Mouse (Mus musculus) thymus, postnatal 25 days (tissue): ENCODE results near the gene Fuk.
A peak's percentile ranks its signal among the peaks of the same experiment; 100 is the strongest.
"Not testable (repeated sequence)": the region's sequence is repeated elsewhere in the genome, so short reads cannot be mapped to it uniquely, and the experiment has no call there.

Experiments
- DNase-seq: peaks from one replicate; pipeline ENCODE4 v3.0.0; 2022

Fuk gene

DNA sequence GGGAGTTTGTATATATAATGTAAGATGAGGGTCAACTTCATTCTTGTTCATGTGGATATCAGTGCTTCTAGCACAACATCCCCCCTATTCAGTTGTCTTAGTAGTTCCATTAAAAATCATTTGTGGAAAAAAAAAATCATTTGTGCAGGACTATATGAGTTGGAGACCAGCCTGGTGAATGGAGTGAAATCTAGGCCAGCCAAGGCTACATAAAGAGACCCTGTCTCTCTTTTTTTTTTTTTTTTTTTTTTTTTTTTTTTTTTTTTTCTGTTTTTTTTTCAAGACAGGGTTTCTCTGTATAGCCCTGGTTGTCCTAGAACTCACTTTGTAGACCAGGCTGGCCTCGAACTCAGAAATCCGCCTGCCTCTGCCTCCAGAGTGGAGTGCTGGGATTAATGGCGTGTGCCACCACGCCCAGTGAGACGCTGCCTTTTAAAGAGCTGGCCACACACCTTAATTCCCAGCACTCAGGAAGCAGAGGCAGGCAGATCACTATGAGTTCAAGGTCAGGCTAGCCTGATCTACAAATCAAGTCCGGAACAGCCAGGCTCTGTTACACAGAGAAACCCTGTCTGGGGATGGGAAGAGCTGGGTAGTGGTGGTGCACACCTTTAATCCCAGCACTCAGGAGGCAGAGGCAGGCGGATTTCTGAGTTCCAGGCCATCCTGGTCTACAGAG, 40.8 kb downstream of the Fuk start:
- DNase-seq: not testable (repeated sequence)

- DNase-seq: no peak
Observed at GRCm38 (mm10) chr8:110859651-110860501, 42.4 kb downstream of the Fuk start.

DNA sequence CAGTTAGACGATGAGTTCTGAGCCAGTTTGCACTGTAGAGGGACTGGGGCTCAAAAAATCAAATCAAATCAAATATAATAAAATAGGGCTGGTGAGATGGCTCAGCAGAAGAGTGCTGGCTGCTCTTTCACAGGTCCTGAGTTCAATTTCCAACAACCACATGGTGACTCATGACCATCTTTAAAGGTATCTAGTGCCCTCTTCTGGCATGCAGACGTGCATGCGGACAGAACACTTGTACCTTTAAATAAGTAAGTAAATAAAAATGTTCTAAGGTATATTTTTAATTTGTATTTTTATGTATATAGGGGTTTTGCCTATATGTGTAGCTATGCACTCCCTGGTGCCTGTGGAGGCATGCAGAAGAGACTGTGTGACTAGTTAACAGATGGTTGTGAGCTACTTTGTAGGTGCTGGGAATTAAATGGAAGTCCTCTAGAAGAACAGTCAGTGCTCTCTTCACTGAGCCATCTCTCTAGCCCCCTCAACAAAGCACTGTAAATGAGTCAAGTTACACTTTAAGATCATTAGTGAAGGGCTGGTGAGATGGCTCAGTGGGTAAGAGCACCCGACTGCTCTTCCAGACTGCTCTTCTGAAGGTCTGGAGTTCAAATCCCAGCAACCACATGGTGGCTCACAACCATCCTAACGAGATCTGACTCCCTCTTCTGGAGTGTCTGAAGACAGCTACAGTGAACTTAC, 45.4 kb downstream of the Fuk start:
- DNase-seq: no peak

DNA sequence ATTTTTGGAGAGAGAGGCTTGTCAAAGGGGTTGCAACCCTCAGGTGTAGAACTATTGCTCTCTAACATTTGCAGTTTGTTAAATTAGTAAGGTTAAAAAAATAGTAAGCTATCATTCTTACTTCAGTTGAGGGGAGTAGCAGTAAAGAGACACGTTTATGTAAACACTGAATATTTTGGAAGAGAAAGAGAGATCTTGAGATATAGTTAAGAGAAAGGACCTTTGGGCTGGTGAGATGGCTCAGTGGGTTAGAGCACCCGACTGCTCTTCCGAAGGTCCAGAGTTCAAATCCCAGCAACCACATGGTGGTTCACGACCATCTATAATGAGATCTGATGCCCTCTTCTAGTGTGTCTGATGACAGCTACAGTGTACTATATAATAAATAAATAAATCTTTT, 46.2 kb downstream of the Fuk start:
- not testable (repeated sequence) for DNase-seq

DNA sequence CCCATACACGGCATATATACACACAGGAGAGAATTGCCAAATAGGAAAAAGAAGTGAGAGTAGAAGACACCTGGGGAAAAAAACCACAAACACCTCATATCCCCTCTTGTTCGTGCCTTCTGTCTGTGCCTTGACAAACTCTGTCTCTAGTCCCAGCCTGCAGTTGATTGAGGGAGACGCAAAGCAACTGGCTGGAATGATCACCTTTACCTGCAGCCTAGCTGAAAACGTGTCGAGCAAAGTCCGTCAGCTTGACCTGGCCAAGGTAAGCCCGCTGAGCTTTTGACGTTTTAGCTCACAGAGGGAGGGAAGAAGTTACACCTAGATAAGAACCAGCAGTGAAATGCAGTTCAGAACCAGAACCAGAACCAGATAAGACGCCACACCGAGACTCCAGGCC, 51.1 kb downstream of the Fuk start:
- DNase-seq: no peak

GRCm38 (mm10) chr8:110847645-110848495, 54.4 kb downstream of the Fuk start:
- no peak for DNase-seq

- no peak for DNase-seq
Observed at GRCm38 (mm10) chr8:110847171-110847549, 55.1 kb downstream of the Fuk start.

GRCm38 (mm10) chr8:110846405-110847170, 55.7 kb downstream of the Fuk start, which contains the start of the genes Cog4 and Sf3b3:
Gene Cog4, plus strand, starts transcription at chr8:110846600.
Gene Sf3b3, minus strand, starts transcription at chr8:110846787.
- peak; percentile 83 for DNase-seq

DNA sequence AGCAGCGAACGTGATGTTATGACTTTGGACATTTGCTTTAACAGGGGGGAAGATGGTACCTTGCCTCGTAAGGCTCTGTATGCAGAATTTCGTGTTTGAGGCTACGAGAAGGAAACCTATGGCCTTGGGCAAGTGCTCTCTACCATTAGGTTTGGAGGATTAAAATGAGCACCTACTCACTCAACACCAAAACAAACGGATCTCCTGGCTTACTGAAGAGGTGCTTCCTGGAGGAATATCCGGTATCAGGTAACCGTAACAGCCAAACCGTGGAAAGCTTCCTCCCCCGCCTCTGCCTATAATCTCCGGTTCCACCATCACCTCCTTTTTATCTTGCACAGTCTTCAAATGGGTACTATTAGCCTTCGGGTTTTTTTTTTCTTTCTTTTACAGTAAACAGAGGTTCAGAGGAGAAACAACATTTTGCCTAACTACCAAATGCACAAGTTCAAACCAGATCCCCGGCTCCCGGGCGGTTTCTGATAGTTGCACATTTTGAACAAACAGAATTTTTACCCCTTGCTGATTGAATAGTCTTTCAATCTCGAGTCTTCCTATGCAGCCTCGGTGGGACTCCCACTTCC, 56.4 kb downstream of the Fuk start:
- peak; percentile 18 for DNase-seq

- no peak for DNase-seq
Observed at GRCm38 (mm10) chr8:110844941-110845340, 57.3 kb downstream of the Fuk start.

DNA sequence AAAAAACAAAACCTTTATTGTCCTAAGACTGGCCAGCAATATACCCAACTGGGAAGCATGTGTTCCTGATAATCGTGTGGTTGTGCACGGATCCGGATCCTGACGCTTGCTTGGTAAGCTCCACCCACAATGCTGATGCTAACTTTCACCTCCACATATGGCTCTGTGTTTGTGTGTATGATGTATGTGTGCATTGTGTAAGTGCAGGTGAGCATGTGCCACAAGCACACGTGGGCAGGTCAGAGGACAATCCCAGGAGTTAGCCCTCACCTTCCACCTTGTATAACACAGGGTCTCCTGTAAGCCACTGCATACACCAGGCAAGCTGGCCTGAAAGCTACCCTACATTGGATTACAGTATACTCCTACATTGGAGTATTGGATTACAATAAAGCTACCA, 59.1 kb downstream of the Fuk start:
- DNase-seq: no peak

DNA sequence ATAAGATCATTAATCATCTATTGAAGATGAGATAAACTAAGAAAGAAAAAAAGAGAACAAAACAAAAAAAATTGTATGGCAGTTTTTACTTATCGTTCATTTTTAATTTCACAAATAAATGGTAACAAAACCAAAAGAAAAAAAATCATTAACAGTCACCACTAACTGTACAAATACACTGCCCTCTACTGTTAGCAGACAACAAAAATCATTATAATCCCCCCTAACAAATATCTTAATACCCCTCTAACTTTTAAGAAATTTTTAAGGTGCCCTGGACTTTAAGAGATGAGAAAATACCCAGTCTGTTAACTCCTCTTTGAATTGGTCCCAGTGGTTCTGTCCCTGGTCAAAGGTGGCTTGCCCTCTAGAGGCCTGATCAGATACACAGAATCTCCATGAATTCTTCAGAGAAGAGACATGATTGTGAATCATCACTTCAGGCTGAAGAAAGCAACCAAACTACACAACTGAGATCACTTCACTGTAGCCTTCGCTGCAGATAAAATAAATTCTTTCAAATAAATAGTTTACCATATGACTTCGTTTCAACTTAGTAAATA, 60.2 kb downstream of the Fuk start:
- no peak for DNase-seq
